Mouse (Mus musculus): Measurements from ENCODE around the gene Pls1.

Gene Pls1

GRCm38 (mm10) chr9:95704078-95704477, 141.0 kb downstream of the Pls1 start:
- DNase-seq (ENCODE audit: low spot score): no peak

Measured in ovary, postnatal 10 days (tissue).